Mouse (Mus musculus) intestine, embryonic 14.5 days (tissue): ENCODE data around the gene Gmnn. TPM values are rescaled to one million over a fixed set of nuclear protein-coding genes. Genes with fewer than 3 reads are reported as not detected.

Experiments used
- ATAC-seq: fragments of 200-750 bp; cut with Nextera tagmentation; replicated peaks from 2 replicates; pipeline ENCODE4 v1.8.0; 2017; ENCODE audit warnings: low read depth, moderate number of reproducible peaks, moderate TSS enrichment, moderate library complexity; ENCODE audit not compliant: low FRiP score, low TSS enrichment
- DNase-seq: peaks from one replicate; pipeline ENCODE4 v3.0.0-alpha.2; 2018; ENCODE audit warnings: low spot score
- H3K27ac ChIP-seq: fragments of 300-500 bp; sonication (generic); 2 replicates; pipeline ENCODE4 v1.5.1; 2014; ENCODE audit warnings: low read depth, mild to moderate bottlenecking, control low read depth
- H3K27me3 ChIP-seq: fragments of 300-500 bp; sonication (generic); replicated peaks from 2 replicates; pipeline ENCODE4 v1.6.1; 2014; ENCODE audit warnings: low read length, control low read depth; ENCODE audit not compliant: control insufficient read depth, insufficient read depth
- H3K36me3 ChIP-seq: fragments of 300-500 bp; sonication (generic); 2 replicates; pipeline ENCODE4 v1.6.1; 2014; ENCODE audit warnings: low read length, control low read depth; ENCODE audit not compliant: control insufficient read depth, insufficient read depth
- H3K4me1 ChIP-seq: fragments of 300-500 bp; sonication (generic); replicated peaks from 2 replicates; pipeline ENCODE4 v1.6.1; 2014; ENCODE audit warnings: low read length, control low read depth, mixed read lengths; ENCODE audit not compliant: control insufficient read depth, insufficient read depth
- H3K4me2 ChIP-seq: fragments of 300-500 bp; sonication (generic); 2 replicates; pipeline ENCODE4 v1.6.1; 2014; ENCODE audit warnings: low read length
- H3K4me3 ChIP-seq: fragments of 300-500 bp; sonication (generic); 2 replicates; pipeline ENCODE4 v1.5.1; 2014; ENCODE audit warnings: low read depth, low read length, control low read depth, mixed read lengths
- H3K9ac ChIP-seq: fragments of 300-500 bp; sonication (generic); 2 replicates; pipeline ENCODE4 v1.6.1; 2014; ENCODE audit warnings: mild to moderate bottlenecking, low read length
- H3K9me3 ChIP-seq: fragments of 300-500 bp; sonication (generic); 2 replicates; pipeline ENCODE4 v1.6.1; 2016; ENCODE audit warnings: low read length, control low read depth; ENCODE audit not compliant: control insufficient read depth
- WGBS: fragments of 180-500 bp; shearing (Covaris S2); extraction: QIAGEN DNeasy Blood & Tissue Kit; methylation state at CpG from one replicate; pipeline ENCODE4 v1.1.7; 2014; 5-methylcytosine and 5-hydroxymethylcytosine counted together
- polyA plus RNA-seq: library from polyadenylated mRNA; unstranded; fragments of >200 nt; fragmentation: Nextera tagmentation; extraction: Ambion mirVana; gene quantifications from 2 replicates; pipeline ENCODE4 v1.2.1, GENCODE M21; 2014

The Gmnn gene
- polyA plus RNA-seq: 121 and 124 TPM in 2 replicates

- DNase-seq: peak; percentile 94
- H3K4me3 ChIP-seq: peak within 1 kb of the TSS; percentile 67
- H3K27me3 ChIP-seq: no peaks in the 10 kb centered on the region
- H3K27ac ChIP-seq: peak within 1 kb of the TSS; percentile 90
- no peaks in the 10 kb centered on the region for H3K9me3 ChIP-seq
- peak; percentile 97 for ATAC-seq
- H3K36me3 ChIP-seq: peaks cover 28% of the 10 kb centered on the region
- H3K4me2 ChIP-seq: peak within 1 kb of the TSS; percentile 64
- peaks cover 9% of the 10 kb centered on the region; the same call in 1 of the 2 replicates for H3K4me1 ChIP-seq
- peak within 1 kb of the TSS; percentile 80 for H3K9ac ChIP-seq
- WGBS: under 1% methylated on average over 71 of the region's 79 CpGs
These were observed at the start of gene Gmnn for GRCm38 (mm10) chr13:24761403-24762227. Gene Gmnn (minus strand): TSS chr13:24761923.

GRCm38 (mm10) chr13:24806079-24806478, 44.4 kb upstream of the Gmnn start:
- Histone ChIP-seq H3K4me2 (no peak overlapping the region), H3K9me3 (no peaks in the 10 kb centered on the region), H3K4me3 (no peak overlapping the region), H3K27me3 (no peaks in the 10 kb centered on the region), H3K36me3 (peaks cover 64% of the 10 kb centered on the region), H3K4me1 (peaks cover 13% of the 10 kb centered on the region), H3K9ac (no peak overlapping the region), H3K27ac (no peak overlapping the region)
- ATAC-seq: no peak
- no peak for DNase-seq

- DNase-seq (no peak), ATAC-seq (no peak)
- peak overlapping the region; percentile 98 for H3K4me2 ChIP-seq
- 13% methylated on average over 2 of the region's 2 CpGs for WGBS
- no peaks in the 10 kb centered on the region for H3K27me3 ChIP-seq
- peak overlapping the region; percentile 90 for H3K4me3 ChIP-seq
- peaks cover 19% of the 10 kb centered on the region for H3K4me1 ChIP-seq
- H3K27ac ChIP-seq: no peak overlapping the region
- H3K9me3 ChIP-seq: no peaks in the 10 kb centered on the region
- H3K9ac ChIP-seq: peak overlapping the region; percentile 94
- peaks cover 35% of the 10 kb centered on the region for H3K36me3 ChIP-seq
These were observed 41.5 kb upstream of the Gmnn start for GRCm38 (mm10) chr13:24803196-24803595.

- peak overlapping the region; percentile 98 for H3K4me2 ChIP-seq
- ATAC-seq: no peak
- H3K36me3 ChIP-seq: peaks cover 25% of the 10 kb centered on the region
- H3K27ac ChIP-seq: peak overlapping the region; percentile 99
- no peaks in the 10 kb centered on the region for H3K27me3 ChIP-seq
- peaks cover 19% of the 10 kb centered on the region for H3K4me1 ChIP-seq
- peak; percentile 73 for DNase-seq
- H3K9ac ChIP-seq: peak overlapping the region; percentile 94
- WGBS: under 1% methylated on average over 26 of the region's 26 CpGs
- H3K9me3 ChIP-seq: no peaks in the 10 kb centered on the region
- peak overlapping the region; percentile 90 for H3K4me3 ChIP-seq
These were observed 40.5 kb upstream of the Gmnn start for GRCm38 (mm10) chr13:24802131-24802691.

- peak; percentile 54 for ATAC-seq
- Histone ChIP-seq H3K9ac (peak within 1 kb of the TSS; percentile 94), H3K4me3 (peak within 1 kb of the TSS; percentile 90), H3K4me1 (peaks cover 19% of the 10 kb centered on the region), H3K27ac (peak within 1 kb of the TSS; percentile 99), H3K27me3 (no peaks in the 10 kb centered on the region), H3K4me2 (peak within 1 kb of the TSS; percentile 98), H3K9me3 (no peaks in the 10 kb centered on the region), H3K36me3 (peaks cover 18% of the 10 kb centered on the region)
- DNase-seq: no peak
- under 1% methylated on average over 55 of the region's 74 CpGs for WGBS
These were observed 39.7 kb upstream of the Gmnn start, which contains the start of gene BC005537 for GRCm38 (mm10) chr13:24801308-24801921. Gene BC005537 (plus strand): TSS chr13:24801657.

- H3K4me2 ChIP-seq: peak overlapping the region; percentile 82
- H3K4me1 ChIP-seq: peaks cover 19% of the 10 kb centered on the region
- peak; percentile 97 for ATAC-seq
- H3K36me3 ChIP-seq: peaks cover 12% of the 10 kb centered on the region
- no peaks in the 10 kb centered on the region for H3K9me3 ChIP-seq
- H3K4me3 ChIP-seq: peak overlapping the region; percentile 90
- peak overlapping the region; percentile 99 for H3K27ac ChIP-seq
- peak; percentile 99 for DNase-seq
- under 1% methylated on average over 42 of the region's 42 CpGs for WGBS
- peak overlapping the region; percentile 94 for H3K9ac ChIP-seq
- no peaks in the 10 kb centered on the region for H3K27me3 ChIP-seq
These were observed 39.1 kb upstream of the Gmnn start for GRCm38 (mm10) chr13:24800674-24801307.

- Histone ChIP-seq H3K9ac (peak overlapping the region; percentile 94), H3K4me1 (peaks cover 19% of the 10 kb centered on the region), H3K27ac (peak overlapping the region; percentile 99), H3K4me2 (peak overlapping the region; percentile 82), H3K36me3 (peaks cover 5% of the 10 kb centered on the region), H3K4me3 (peak overlapping the region; percentile 90), H3K9me3 (no peaks in the 10 kb centered on the region), H3K27me3 (no peaks in the 10 kb centered on the region)
- under 1% methylated on average over 31 of the region's 31 CpGs for WGBS
- DNase-seq (peak; percentile 77), ATAC-seq (peak; percentile 6)
These were observed 38.4 kb upstream of the Gmnn start for GRCm38 (mm10) chr13:24799925-24800673.

- WGBS: 68% methylated on average over 5 of the region's 5 CpGs
- ATAC-seq (no peak), DNase-seq (no peak)
- H3K27ac ChIP-seq: no peak overlapping the region
- H3K4me3 ChIP-seq: peak overlapping the region; percentile 90
- no peaks in the 10 kb centered on the region for H3K27me3 ChIP-seq
- H3K9me3 ChIP-seq: no peaks in the 10 kb centered on the region
- no peaks in the 10 kb centered on the region for H3K36me3 ChIP-seq
- H3K9ac ChIP-seq: peak overlapping the region; percentile 94; the same call in 1 of the 2 replicates
- H3K4me1 ChIP-seq: peaks cover 19% of the 10 kb centered on the region
- peak overlapping the region; percentile 82 for H3K4me2 ChIP-seq
These were observed 37.7 kb upstream of the Gmnn start for GRCm38 (mm10) chr13:24799378-24799777.
